Mouse (Mus musculus) thymus, adult 18-20 months (tissue): ENCODE data around the gene Slc6a13.
"Not testable (repeated sequence)": the region's sequence is repeated elsewhere in the genome, so short reads cannot be mapped to it uniquely, and the experiment has no call there.

ENCODE experiments used
- DNase-seq, 2 experiments: peaks; one replicate each; pipeline ENCODE4 v3.0.0; 2022; ENCODE audit warnings: mixed read lengths in 2 of 2

The Slc6a13 gene

DNA sequence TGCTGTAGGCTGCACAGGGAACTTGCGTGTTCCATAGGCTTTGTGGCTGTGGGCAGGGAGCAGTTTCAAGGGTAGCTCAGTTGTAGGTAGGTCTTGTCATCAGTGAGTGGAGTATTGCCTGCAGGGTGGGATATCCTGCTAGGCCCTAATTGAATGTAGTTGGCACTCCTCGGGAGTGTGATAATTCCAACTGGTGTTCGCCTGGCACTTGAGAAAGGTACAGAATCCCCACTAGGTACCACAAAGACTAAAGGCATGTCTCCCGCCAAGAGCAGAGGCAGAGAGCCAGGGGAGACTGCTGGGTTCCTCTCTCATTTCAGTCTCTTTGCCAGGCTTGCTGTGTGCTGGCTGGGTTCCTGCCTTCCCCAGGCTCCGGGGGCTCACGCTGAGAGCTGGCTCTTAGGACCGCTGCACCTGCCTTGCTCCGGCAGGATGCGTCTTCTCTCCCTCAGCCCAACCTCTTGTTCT is 28.4 kb downstream of the Slc6a13 start:
- peak in 1 of 2 experiments; percentile 31 for DNase-seq

DNA sequence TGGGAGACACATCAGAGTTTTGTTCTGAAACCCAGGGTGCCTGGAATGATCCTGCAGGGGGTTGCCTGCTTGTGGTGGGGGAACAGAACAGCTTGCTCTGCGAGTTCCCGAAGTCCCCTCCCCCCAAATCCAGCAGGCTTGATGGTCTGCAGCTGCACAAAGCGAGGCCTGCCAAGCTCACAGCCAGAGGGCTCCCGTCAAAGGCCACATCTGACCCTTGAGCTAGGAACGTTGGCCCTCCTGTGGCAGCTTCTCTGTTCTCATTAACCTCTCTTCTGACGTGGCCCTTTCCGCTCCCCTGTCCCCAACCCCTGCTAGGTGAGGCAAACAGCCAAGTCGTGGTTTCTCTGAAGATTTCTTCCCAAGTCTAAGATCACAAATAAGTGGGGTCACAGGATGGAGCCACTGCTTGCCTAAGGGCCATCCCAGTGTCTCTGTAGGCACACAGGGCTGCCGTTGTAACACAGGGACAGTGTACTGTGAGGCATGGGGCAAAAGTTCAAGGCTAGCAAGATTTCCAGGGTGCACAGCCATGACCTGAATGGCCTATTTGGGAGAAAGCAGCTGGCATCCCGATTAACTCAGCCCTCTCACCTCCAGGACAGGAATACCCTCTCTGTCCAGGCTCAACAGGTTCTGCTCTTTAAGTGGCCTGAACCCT is 30.0 kb downstream of the Slc6a13 start:
- DNase-seq = no peak

DNA sequence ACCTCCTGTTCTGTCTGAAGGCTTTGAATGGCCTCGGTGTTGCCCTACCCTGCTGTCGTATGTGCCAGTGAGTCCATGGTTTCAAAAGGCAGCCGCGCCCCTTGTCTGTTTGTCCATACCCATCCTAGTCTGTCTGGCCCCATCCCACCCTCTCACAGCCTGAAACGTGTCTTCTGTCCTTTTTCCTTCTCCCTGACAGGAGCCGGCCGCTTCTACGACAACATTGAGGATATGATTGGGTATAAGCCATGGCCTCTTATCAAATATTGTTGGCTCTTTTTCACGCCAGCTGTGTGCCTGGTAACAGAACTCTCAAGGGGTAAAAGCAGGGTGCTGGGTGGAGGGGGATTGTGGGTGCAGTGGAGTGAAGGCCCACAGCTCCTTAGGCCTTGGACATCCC is 35.8 kb downstream of the Slc6a13 start:
- no peak for DNase-seq

DNA sequence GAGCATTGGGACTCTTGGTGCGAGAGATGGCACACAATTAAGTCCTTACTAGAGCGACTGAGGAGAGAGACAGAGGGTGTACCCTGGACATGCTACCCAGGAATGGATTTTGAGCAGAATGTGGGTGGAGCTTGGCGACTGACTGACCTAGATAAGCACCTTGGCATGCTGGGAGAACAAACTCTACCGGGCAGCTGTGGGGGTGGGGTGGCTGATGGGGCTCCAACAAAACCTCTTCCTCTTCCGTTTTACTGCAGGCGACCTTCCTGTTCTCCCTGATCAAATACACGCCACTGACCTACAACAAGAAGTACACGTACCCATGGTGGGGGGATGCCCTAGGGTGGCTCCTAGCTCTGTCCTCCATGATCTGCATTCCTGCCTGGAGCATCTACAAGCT is 36.5 kb downstream of the Slc6a13 start:
- DNase-seq = peak; percentile 66 to 77

DNA sequence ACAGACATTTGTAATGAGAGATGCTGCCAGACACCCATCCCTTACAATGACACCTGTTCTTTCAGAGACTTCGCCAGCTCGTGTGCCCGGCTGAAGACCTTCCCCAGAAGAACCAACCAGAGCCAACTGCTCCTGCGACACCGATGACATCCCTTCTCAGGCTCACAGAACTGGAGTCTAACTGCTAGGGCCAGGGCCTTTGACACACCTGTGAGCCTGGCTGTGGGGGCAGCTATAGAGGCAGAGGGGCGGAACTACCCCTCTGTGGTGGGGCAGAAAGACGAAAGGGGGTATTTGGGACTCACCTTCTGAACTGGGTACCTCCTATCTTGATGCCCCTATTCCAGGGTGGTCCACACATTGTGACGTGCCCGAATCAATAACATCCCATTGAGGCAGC is 37.2 kb downstream of the Slc6a13 start:
- peak in 1 of 2 experiments; percentile 31 for DNase-seq

DNA sequence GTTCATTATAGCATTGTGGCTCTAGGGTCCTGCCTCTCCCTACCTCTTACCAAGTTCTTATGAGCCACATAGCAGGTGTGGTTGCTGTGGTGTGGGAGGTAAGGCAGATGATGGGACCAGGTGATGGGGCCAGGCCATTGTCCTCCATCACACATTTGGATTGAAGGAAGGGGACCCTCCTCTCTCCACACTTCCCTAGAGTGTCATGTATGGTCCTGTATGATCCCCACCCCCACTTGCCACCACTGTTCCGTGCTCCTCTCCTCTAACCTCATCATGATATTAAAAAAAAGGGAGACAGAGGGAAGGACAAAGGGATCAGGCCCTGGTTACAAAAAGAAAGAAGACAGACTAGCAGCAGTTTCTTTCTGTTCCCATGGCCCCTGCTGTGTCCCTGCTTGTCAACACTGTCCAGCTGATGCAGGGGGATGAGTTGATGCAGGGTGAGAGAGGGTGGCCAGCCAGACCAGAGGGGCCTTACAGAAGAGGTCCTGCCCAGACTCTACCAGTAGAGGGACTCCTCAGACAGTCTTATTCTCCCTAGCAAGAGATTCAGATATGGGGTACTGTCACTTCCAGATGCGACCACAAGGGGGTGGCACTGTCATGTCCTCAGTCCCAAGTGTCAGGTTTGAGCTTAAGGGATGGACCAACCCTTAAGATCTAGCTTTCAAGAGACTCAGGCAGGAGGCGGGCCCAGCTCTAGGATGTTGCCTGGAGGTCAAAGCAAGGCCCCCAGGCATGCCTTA is 37.9 kb downstream of the Slc6a13 start:
- peak; percentile 53 to 69 for DNase-seq

DNA sequence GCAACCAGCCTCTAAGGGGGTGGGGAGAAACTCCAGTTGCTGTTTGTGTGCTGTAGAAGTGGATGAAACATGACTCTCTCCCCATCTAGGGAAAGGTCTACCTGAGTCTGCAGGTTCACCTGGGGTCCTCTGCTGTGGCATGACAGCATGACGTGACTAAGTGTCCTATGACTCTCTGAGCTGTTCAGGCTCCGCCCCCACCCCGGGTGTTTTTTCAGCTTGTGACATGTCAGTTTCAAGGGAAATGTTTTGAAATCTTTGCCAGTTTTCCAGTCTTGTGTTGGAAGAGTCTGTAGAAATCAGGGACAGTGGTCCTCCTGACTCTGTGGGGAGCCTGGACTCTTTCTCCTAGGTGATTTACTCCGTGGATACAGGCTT is 38.5 kb downstream of the Slc6a13 start:
- DNase-seq = no peak

DNA sequence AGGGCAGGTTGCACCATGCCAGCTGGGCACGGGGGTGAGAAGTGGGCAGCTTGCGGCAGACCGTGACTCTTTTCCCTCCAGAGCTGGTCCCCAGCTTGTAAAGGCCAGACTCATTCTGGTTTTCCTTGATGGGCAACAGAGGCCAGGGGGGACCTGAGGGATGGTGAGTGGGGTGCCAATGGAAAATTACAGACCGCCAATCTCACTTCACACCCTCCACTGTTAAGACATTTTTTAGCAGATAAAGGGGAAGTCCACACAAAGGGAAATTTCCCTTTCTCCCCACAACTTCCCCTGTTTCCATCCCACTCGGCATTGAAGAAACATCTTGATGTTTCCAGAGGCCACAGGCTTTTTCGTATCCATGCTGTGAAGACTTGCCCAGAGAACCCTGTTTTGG is 41.6 kb downstream of the Slc6a13 start:
- no peak for DNase-seq

DNA sequence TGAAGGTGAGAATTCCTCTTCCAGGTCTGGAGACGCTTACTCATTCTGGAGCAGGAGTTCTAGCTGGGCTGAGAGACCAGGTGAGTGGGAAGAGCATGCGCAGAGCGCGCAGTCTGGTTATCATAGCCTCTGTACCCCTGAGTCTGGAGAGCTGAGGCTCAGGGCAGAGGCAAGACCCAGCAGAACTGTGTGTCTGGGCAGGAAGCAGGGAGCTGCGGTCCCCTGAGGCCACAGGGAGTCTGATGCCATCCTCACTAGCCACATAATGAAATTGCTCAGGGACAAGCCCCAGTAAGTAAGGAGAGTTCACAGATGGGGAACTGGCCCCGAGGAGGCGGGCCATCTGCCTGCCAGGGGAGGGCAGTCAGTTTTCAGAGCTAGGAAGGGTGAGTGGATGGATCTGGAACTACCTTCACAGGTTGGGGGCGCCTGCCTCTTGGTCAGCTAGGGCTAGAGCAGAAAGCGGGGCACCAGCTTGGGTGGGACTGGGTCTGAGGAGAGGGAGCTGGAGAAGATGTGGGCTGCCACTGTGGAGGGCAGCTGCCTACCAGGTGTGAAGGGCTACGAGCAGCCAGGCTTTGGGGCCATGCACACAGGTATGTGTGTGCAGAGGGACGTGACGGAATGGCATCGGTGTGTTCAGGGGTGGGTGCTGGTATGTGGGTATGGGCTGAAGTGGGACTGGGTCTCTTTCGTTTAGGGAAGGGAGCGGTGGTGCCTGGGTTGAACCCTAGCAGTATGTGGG is 43.2 kb downstream of the Slc6a13 start, which contains the start of gene Slc6a12:
Slc6a12 (plus strand) TSS at position 51 of the 745 bp plus-strand sequence.
- DNase-seq = no peak

DNA sequence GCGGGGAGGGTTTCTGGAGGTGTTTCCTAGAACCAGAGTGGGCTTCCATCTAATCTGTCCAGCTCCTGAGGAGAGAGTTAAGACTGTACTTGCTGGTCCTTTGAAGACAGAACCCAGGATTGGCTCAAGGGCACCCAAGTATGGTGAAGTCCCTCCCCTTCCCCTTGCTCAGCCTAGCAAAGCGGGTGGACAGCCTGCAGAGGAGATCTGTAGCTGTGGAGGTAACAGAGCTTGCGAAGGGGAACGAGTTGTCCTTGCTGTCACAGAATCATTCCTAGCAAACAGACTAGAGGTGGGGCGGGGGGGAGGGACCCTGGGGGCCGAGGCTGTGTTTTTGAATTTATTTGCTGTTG is 43.7 kb downstream of the Slc6a13 start:
- DNase-seq = no peak

DNA sequence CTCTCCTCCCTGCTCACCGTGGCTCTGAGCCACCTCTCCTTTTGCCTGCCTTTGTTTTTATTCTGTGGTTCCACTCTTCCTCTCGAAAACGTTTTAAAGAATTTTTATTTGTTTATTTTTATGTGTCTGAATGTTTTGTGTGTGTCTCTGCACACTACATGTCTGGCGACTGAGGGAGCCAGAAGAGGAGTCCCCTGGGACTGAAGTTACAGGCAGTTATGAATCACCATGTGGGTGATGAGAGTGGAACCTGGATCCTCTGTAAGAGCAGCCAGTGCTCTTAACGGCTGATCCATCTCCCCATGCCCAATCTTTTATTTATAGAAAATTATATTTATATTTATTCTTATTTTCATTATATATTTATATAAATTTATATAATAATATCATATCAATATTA is 44.3 kb downstream of the Slc6a13 start:
- DNase-seq = no peak

DNA sequence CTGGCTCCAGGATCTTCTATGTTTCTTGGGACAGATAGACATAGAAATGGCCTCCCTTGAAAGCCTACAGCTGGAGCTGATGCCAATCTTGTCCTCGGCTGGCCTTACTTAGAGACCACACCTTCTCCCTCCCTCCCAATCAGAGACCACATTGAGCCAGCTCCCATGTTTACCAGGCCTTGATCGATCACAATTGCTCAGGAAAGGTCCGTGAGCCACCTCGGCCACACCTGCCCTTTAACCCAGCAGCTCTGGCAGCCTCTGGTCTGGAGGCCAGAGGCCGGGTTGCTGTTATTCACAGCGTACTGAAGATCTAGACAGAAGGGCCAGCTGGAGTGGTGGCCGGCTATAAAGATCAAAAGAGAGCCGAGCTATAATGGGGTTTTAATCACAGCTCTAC is 46.4 kb downstream of the Slc6a13 start:
- no peak for DNase-seq

DNA sequence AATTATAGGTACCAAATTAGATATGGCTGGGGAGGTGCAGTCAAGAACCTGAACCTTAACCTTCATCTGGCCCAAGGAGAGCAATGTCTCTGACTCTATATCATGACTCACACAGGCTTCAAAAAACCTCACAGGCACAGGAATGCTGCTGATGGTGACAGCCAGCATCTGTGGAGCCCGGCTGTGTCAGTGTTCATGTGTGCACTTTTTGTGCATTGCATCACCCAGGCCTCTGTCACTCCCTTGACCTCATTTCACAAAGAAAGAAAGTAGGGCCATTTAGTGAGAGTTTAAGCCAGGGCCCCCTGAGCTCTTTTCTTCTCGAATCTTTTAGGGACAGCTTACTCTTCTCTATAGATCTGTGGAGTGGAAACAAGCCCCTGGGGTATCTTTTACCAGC is 52.2 kb downstream of the Slc6a13 start:
- no peak for DNase-seq

DNA sequence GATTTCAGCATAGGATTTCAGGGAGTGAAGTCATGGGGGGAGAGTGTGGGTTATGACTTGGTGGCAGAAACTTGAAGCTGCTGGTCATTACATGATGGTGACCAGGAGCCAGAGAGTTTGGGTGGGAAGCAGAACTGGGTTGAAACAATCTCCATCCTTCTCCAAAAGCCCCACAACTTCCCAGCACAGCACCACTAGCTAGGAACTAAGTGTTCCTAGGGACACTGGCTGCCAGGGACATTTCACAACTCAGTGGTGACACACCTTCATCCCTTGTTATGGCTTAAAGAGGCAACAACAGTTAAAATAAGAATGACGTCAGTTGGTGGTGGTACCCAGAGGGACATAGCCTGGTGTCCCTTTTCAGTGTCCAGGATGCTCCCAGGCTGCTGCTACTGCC is 56.0 kb downstream of the Slc6a13 start:
- DNase-seq = no peak

DNA sequence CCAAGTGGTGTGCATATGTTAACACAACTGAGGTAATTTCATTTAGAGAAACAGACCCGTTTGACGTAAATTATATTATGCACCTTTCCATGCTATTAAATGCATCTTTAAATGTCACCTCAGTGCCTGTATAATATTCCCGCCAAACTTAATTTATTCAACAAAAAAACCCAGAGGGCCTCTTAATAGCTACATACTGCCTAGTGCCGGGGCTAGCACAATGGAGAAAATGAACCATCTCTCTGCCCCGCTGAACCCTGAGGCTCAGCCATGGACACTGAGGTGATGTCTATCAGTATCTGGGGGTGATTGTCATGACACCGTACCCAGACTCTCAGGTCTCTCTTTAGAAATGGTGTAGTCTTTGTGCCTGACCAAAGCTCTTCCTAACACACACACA is 57.2 kb downstream of the Slc6a13 start:
- DNase-seq = no peak

DNA sequence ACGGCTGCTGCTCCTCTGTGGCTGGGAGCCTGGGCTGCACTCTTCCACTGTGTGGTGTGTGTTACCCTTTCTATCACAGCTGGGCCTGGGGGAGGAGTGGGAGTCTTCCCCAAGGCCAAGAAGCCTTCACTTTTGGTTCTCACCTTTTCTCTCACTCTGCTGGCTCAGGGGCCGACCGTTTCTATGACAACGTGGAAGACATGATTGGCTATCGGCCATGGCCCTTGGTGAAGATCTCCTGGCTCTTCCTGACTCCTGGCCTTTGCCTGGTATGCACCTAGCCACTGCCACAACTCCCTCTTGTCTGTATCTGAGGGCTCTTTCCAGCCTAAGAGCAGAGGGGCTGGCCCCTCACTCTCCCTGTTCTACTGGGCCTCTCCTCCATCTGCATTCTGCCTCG is 63.0 kb downstream of the Slc6a13 start:
- no peak for DNase-seq

DNA sequence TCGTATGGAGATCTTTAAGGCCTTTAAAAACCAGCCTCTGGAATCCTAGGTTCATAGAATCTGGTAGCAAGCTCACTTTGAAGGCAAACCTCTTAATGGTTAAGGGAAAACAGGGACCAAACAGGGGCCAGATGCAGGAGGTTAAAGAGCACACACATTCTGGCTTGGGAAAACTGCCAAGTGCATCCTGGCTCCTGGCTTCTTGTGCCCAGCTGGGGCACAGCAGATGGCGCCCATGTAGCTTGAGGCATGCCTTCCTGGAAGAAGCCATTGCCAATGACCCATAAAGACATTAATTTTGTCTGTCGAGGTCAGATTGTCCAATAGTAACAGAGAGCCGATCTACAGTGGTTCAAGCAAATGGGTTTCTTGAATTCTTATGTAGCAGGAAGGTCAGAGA is 63.9 kb downstream of the Slc6a13 start:
- DNase-seq = no peak

DNA sequence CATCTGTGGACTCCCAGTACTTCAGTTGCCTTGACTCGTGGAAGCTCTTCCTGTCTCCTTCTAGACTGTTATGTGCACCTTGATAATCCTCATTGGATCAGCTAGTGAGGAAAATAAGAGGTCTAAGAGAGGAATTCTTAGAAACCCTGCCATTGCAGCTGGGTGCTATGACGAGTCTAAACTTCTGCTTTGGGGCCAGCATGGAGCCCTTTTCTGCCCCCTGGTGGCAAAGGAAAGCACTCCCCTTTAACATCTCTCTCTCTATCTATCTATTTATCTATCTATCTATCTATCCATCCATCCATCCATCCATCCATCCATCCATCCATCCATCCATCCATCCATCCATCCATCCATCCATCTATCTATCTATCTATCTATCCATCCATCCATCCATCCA is 66.5 kb downstream of the Slc6a13 start:
- DNase-seq = not testable (repeated sequence)

DNA sequence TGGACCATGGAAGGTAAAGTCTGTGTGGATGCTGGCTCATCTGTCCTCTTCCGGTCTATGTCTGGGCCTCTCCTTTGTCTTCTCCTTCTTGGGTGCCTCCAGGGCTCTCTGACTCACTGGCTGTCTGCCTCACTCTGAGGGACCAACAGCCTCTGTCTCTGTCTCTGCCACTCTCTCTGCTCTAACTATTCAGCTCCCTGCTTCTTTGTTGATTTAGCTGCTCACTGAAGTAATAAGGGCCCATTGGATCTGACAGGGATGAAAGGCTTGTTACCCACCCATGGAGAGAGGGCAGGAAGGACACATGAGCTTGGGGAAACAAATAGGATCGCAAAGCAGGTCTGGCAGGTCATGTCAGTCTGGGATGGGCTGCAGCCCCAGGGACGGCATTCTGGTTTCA is 67.1 kb downstream of the Slc6a13 start:
- no peak for DNase-seq

DNA sequence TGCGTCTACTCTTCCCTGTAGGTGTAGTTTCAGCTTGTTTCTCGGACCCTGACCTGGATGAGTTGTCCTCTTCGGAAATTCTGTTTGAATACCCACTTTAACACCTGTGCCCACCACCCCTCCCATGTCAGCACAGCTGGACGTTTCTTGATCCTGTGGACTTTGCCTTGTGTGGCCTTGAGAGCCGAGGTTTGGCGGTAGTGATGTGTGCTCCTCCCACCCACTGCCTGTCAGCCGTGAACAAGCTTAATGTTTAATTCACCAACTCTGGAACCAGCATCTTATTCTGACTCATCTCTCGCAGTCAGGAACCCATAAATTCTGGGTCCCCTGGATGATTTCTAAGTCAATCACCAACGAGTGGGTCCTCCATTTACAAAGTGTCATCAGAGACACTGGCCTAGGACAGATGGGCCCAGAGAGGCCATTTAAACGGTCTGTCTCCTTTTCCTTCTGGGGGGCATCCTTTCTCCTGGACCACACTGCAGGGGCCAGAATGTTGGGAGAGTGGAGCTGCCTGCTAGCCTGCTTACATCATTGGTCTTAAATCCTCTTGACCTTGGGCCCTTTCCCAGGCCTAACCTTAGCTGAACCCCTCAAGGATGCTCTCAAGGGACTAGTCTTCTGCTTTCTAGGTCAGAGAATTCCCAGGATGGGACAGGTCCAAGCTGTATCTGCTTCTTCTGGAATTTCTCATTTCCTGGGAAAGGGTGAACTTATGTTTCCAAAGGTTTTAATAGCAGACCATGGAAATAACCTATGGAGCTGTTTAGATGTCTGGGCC is 71.4 kb downstream of the Slc6a13 start:
- DNase-seq = no peak

DNA sequence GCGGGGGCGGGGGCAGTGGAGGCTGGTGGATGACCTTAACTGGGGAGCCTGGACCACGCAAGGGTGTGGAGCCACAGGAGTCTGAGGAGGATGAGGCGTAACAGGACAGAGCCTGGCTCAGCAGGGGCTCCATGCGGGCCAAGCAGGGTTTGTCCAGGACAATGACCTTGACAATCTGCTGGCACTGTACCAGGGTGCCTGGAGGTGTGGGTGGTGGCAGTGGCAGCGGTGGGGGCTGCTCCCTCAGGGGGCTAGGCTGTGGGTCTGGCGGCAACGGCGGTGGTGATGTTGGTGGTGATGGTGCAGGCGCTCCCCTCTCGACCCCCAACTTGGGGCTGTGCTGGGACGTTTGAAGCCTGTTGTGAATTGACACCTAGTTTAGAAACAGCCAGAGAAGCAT is 76.1 kb downstream of the Slc6a13 start:
- no peak for DNase-seq

DNA sequence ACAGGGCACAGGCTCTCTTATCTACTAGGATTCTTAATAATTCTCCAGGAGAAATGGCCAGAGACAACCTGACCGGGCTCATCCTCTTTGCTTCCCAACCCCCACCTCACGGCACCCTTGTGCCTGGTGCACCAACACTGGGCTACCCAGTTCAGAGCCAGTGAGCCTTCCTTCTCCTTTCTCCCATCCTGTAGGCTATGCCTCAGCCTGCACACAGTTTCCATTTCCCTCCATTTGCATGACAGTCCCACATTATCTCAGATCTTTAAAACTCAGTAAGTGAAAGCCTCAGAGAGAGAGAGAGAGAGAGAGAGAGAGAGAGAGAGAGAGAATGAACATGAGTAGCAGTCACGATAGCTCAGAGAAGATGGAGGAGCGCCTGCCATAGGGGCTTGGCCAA is 78.2 kb downstream of the Slc6a13 start:
- no peak for DNase-seq

DNA sequence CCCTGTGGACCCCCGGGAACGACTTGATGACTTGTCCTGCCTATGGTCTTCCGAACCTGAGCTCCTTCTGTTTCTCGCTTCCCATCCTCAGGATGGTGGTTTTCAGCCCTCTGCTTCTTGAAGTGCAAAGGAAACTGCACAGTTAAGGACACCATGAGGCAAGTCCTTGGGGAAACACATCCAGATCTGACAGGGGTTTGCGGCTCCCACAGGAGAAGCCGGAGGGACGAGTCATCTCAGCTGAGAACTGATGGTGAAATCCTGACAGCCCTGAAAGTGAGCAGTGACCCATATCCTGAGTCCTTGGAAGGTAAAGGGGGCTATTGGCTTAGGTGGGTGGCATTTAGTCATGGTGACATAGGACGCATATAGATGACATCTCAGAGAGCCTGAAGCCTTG is 80.5 kb downstream of the Slc6a13 start:
- no peak for DNase-seq
